Mouse (Mus musculus): Measurements from ENCODE around the gene Nab1.

The Nab1 gene

GRCm38 (mm10) chr1:52474291-52474690 lies 26.2 kb downstream of the Nab1 start:
- no peak for DNase-seq (ENCODE audit: low spot score in 2 of 2)

GRCm38 (mm10) chr1:52470811-52471489 lies 29.5 kb downstream of the Nab1 start:
- no peak for DNase-seq (ENCODE audit: low spot score in 2 of 2)

DNA sequence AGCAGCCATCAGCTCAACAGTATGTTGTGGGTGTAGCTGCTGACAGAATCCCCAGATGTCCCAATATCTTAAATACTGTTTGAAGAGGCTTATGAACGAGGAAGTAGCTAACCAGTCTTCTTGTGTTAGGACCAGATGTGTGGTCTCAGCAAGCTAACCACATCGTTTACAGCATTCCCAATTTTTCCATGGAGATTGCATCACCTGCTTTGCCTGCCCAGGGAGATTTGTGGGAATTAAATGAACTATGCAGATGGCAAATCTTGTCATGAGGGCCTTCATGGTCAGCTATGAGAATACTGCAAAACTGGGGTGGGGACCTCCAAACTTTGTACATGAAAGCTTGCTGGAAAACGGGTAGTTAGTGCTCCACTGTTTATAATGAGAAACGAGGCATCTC lies 30.2 kb downstream of the Nab1 start:
- DNase-seq (ENCODE audit: low spot score in 2 of 2): no peak

- no peak for DNase-seq (ENCODE audit: low spot score in 2 of 2)
Measured at GRCm38 (mm10) chr1:52466518-52467120, 33.9 kb downstream of the Nab1 start.

DNA sequence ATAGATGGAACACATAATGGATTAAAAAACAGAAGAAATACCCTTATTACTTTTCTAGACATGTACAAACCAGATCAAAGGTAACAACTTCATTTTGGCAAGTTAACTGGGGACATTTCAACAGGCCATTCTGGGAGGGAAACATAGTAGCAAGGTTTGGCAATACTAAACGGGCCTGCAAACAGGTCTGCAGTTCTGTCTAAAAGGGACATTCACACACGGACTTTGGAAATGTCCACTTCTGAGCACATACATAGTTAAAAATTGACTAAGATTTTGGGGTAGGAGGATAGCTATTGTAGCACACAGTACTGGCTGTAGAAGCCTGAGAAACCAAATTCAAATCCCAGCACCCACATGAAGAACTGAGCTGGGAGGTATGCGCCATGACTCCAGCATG lies 34.6 kb downstream of the Nab1 start:
- no peak for DNase-seq (ENCODE audit: low spot score in 2 of 2)

- DNase-seq (ENCODE audit: low spot score in 2 of 2): peak; percentile 57 to 63
Measured at GRCm38 (mm10) chr1:52465264-52465663, 35.2 kb downstream of the Nab1 start.

DNA sequence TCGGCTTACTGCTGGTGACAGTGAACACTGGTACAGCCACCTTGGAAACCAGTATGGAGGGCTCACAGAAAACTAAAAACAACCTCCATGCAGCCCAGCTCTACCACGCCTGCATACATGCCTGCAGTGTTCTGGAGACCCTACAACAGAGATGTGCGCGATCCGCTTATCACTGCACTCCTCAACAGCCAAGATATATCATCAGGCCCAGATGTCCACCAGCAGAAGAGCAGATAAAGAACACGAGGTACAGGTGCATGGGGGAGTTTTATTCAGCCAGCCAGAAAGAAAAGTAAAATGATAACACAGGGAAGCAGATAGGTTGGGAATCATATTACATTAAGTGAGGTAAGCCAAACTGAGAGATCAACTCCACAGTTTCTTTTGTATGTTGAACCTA lies 37.2 kb downstream of the Nab1 start:
- no peak for DNase-seq (ENCODE audit: low spot score in 2 of 2)

DNA sequence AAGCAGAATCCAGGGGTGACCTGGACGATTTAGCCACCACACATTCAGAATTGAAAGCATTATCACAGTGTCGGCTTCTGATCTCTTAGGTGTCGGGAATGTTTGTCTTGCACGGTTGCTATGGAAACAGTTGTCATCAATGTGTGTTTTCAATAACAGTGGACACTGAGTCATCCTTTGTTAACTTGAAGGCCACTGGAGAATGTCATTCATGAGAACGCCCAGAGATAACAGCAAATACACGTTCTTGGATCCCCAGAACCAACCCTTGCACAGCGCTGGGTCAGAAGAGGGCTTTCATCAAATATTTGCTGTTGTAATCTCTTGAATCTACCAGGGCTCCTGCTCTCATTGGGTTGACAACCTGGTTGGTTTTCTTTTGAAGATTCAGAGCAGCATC lies 43.9 kb downstream of the Nab1 start:
- DNase-seq (ENCODE audit: low spot score in 2 of 2): no peak

GRCm38 (mm10) chr1:52454509-52455001 lies 45.9 kb downstream of the Nab1 start:
- peak; percentile 27 to 38 for DNase-seq (ENCODE audit: low spot score in 2 of 2)

- DNase-seq (ENCODE audit: low spot score in 2 of 2): no peak
Measured at GRCm38 (mm10) chr1:52451360-52451759, 49.1 kb downstream of the Nab1 start.

DNA sequence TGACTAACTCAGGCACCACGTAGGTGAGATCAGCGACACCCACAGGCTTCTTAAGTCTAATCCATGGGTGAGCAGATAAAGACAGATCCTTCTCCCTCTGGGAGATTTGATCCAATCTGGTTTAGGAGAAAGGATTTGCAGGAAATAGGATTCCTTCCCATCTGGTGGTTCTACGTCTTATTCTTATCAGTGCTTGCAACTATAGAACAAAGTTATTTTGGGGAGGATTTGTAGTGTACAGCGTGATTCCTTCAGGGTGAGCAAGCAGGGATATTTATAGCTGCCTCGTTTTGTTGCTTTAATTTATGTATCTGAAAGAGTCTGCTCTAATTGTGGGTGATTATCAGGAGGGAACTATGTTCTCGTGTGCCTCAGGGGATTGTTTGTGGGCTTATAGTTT lies 64.6 kb downstream of the Nab1 start:
- peak in 1 of 2 experiments; percentile 16 for DNase-seq (ENCODE audit: low spot score in 2 of 2)

- no peak for DNase-seq (ENCODE audit: low spot score in 2 of 2)
Measured at GRCm38 (mm10) chr1:52434085-52434484, 66.4 kb downstream of the Nab1 start.

DNA sequence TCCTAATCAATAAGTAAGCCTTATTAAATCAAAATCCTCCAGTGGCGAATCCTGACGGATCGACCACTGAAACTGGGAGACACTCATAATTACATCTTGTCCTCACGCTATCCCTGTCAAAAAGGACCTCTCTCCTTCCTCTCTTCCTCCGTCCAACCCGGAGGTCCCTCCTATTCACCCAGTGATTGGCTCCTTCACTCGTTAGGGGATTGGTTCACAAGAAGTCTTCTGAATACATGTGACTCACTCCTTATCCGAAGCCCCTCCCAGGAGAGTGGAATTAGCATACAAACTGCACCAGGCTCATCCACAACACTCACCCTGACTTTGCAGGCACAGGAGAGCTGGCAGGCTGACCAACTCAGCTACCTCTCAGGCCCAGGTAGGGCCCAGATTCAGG lies 68.7 kb downstream of the Nab1 start:
- no peak for DNase-seq (ENCODE audit: low spot score in 2 of 2)

DNA sequence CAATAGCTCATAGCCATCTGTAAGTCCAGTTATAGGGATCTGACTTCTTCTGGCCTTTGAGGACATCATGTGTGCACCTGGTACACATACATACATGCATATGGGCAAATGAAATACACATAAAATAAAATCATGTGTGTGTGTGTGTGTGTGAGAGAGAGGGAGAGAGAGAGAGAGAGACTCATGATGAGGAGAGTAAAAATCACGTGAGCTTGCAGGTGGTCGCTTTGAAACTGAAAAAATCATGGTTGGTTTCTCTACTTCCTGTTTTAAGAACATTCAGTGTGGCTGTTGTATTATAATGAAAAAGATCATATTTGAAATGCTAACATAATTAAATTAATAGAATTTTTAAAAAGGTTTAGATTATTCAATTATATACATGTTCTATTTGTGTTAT lies 69.9 kb downstream of the Nab1 start:
- no peak for DNase-seq (ENCODE audit: low spot score in 2 of 2)

DNA sequence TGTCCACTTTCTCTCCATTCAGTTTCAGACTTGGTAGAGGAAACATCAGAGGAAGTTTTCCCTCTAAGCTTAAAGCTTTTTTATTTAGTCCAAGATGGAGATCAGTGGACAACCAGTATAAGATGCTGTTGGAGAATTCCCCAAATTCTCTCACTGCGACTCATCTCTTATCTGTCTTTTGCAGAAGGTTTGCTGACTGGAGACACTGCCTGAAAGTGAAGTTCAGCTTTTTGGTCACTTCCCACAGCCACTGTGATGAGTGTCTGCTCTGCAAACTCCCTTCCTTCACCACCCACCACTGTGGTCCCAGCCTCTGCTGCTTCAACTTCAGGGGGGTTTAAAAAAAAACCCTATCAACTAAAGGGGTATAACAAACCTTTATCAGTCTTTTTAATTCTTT lies 70.4 kb downstream of the Nab1 start:
- no peak for DNase-seq (ENCODE audit: low spot score in 2 of 2)

DNA sequence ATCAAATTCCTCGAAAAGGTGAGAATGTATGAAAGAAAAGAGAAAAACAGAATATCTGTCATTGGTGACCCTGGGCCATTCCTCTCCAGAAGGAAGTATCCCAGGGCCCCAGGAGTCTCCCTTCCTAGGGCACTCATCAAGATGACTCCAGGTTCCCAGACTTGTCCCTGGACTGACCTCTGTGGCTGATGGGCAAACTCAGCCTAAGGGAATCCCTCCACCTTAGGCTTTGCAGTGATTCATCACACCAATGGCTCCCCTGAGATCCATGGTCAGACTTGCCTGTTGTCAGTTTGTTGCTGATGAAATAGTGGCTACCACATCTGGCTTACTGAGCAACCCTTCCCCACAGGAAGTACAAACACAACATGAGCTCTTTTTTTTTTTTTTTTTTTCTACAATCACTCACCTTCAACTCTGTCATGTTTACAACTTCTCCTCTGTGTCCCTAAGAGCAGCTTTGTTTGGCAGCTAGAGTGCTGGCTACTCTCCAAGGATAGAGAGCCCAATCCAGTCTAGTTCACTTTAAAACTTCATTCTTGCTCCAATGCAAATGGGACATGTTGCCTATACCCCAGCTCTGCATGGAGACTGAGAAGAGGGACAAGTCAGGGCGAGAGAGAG lies 72.5 kb downstream of the Nab1 start:
- DNase-seq (ENCODE audit: low spot score in 2 of 2): no peak

- no peak for DNase-seq (ENCODE audit: low spot score in 2 of 2)
Measured at GRCm38 (mm10) chr1:52423846-52424245, 76.6 kb downstream of the Nab1 start.

GRCm38 (mm10) chr1:52423057-52423456 lies 77.4 kb downstream of the Nab1 start:
- DNase-seq (ENCODE audit: low spot score in 2 of 2): no peak

- no peak for DNase-seq (ENCODE audit: low spot score in 2 of 2)
Measured at GRCm38 (mm10) chr1:52422137-52422536, 78.3 kb downstream of the Nab1 start.

- DNase-seq (ENCODE audit: low spot score in 2 of 2): no peak
Measured at GRCm38 (mm10) chr1:52421623-52422022, 78.9 kb downstream of the Nab1 start.

- no peak for DNase-seq (ENCODE audit: low spot score in 2 of 2)
Measured at GRCm38 (mm10) chr1:52419088-52419819, 81.2 kb downstream of the Nab1 start.

All from right cerebral cortex, adult 2 months (tissue).